ENCODE assay signal across 8 mouse cellular contexts in the genomic region with DNA sequence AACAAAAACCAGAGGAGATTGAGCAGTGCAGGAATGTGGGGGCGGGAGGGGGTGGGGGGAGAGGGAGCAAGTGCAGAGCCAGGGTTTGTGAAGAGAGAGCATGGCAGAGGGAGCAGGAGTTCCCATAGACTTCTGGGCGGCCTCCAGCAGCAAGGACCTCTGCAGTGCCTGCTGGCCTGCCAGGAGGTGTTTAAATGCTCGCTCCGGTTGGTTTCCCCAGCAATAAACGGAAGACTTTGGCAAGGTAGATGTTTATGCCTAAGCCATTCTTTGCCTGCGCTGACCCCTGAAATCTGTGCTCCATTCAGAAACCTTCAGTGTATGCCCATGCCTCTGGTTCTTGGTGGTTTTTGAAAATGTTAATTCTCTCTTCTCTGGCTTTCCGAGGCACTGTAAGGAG. TPM values are rescaled to one million over a fixed set of nuclear protein-coding genes. Genes with fewer than 3 reads are reported as not detected.
A peak's percentile ranks its signal among the peaks of the same experiment; 100 is the strongest.
DNase-seq lines count a peak whose midpoint lies in the region; ATAC-seq lines count a peak whose summit lies in the region.

No protein-coding gene starts in this region.

- no peak overlapping the region for H3K4me3 ChIP-seq in forebrain, embryonic 13.5 days
- H3K4me3 ChIP-seq in forebrain, embryonic 11.5 days (ENCODE audit: low read depth, low read length) = no peak overlapping the region

- H3K27me3 ChIP-seq in forebrain, embryonic 13.5 days = no peaks in the 10 kb centered on the region
- H3K27me3 ChIP-seq in forebrain, embryonic 11.5 days (ENCODE audit: control insufficient read depth, insufficient read depth, low read length) = no peaks in the 10 kb centered on the region

- H3K9ac ChIP-seq in forebrain, embryonic 13.5 days = no peak overlapping the region
- no peak overlapping the region for H3K9ac ChIP-seq in forebrain, embryonic 11.5 days (ENCODE audit: low read length)

- ATAC-seq in forebrain, embryonic 13.5 days = peak; percentile 43
- ATAC-seq in forebrain, embryonic 11.5 days (replicated peaks; ENCODE audit: low FRiP score) = no peak

- H3K4me2 ChIP-seq in forebrain, embryonic 13.5 days = no peak overlapping the region
- no peak overlapping the region for H3K4me2 ChIP-seq in forebrain, embryonic 11.5 days (ENCODE audit: low read depth, low read length, severe bottlenecking)

- no peaks in the 10 kb centered on the region for H3K36me3 ChIP-seq in forebrain, embryonic 13.5 days (ENCODE audit: poor library complexity, severe bottlenecking)
- no peaks in the 10 kb centered on the region for H3K36me3 ChIP-seq in forebrain, embryonic 11.5 days (ENCODE audit: control insufficient read depth, insufficient read depth, low read length)

- H3K27ac ChIP-seq in forebrain, embryonic 13.5 days = 0 out of 2 replicates have a peak overlapping the region, but pooled peaks have one; percentile 1
- no peak overlapping the region; the same call in 1 of the 2 replicates for H3K27ac ChIP-seq in forebrain, embryonic 11.5 days (ENCODE audit: low read depth, low read length)

- peaks cover 22% of the 10 kb centered on the region for H3K4me1 ChIP-seq in forebrain, embryonic 13.5 days
- H3K4me1 ChIP-seq in forebrain, embryonic 11.5 days (replicated peaks; ENCODE audit: control insufficient read depth, insufficient read depth, low read length) = peaks cover 10% of the 10 kb centered on the region; the same call in 1 of the 2 replicates

- DNase-seq in forebrain, embryonic 11.5 days (ENCODE audit: low spot score) = no peak
- DNase-seq in right cerebral cortex, postnatal 4 days = peak; percentile 36
- no peak for DNase-seq in right cerebral cortex, postnatal 25 days
- peak; percentile 81 to 92 for DNase-seq in kidney, postnatal 25 days
- DNase-seq in c-Kit-positive CD71-positive TER-119-positive erythroid progenitor cells, embryonic 14.5 days (ENCODE audit: low spot score) = no peak
- no peak for DNase-seq in adrenal gland, postnatal 25 days
- DNase-seq in left cerebral cortex, adult 18-20 months (ENCODE audit: low spot score in 2 of 2) = no peak

- 23% methylated on average over 7 of the region's 7 CpGs for WGBS in forebrain, embryonic 13.5 days
- 37% methylated on average over 7 of the region's 7 CpGs for WGBS in forebrain, embryonic 11.5 days

- no peaks in the 10 kb centered on the region for H3K9me3 ChIP-seq in forebrain, embryonic 13.5 days (replicated peaks)
- no peaks in the 10 kb centered on the region for H3K9me3 ChIP-seq in forebrain, embryonic 11.5 days (ENCODE audit: control insufficient read depth, low read length)

RNA-seq across cellular contexts. Expression of a gene that starts 19.0 kb away (rescaled TPM):
- polyA plus RNA-seq in forebrain, embryonic 13.5 days (2015; fragmentation: Nextera tagmentation; extraction: Ambion mirVana) = 14.0 and 17.2 TPM in 2 replicates
- 20.3 and 20.5 TPM in 2 replicates for polyA plus RNA-seq in forebrain, embryonic 11.5 days (2014; fragmentation: Nextera tagmentation; extraction: Ambion mirVana)
- total RNA-seq in adrenal gland, postnatal 25 days (2021) = 26.6 and 29.0 TPM in 2 replicates
- 10 to 100 TPM; 49.5 to 52.7 TPM for total RNA-seq in left cerebral cortex, adult 18-20 months (2021)

Comparison
In these comparisons a context has a peak if more than half of its experiments do, and no peak if none do; other contexts are left out.
1. DNase-seq: peak in right cerebral cortex, postnatal 4 days (single experiment) and kidney, postnatal 25 days (2 of 2); none in forebrain, embryonic 11.5 days (single experiment), right cerebral cortex, postnatal 25 days (single experiment), c-Kit-positive CD71-positive TER-119-positive erythroid progenitor cells, embryonic 14.5 days (single experiment), adrenal gland, postnatal 25 days (single experiment) and left cerebral cortex, adult 18-20 months (0 of 2).